Mouse (Mus musculus): ENCODE measurements at regions not wholly inside any gene's neighbourhood (a gene's known extent, or its start where the extent isn't known, plus 50 kb on each side); places are given as distances from the start of the nearest gene placed in this dataset.
A peak's percentile ranks its signal among the peaks of the same experiment; 100 is the strongest.

GRCm38 (mm10) chr15:42944610-42945009 lies 2810.4 kb downstream of the 9330182O14Rik start:
- no peak for TF ChIP-seq MAX (IDR thresholded peaks at IDR 0.05; ENCODE audit: low read depth)
- no peak for TF ChIP-seq E2F4 (IDR thresholded peaks at IDR 0.05; ENCODE audit: insufficient read depth)
- TF ChIP-seq REST (IDR thresholded peaks at IDR 0.05; ENCODE audit: insufficient read depth, insufficient read length), result no peak
- no peak for TF ChIP-seq POLR2A (IDR thresholded peaks at IDR 0.05; ENCODE audit: insufficient read length, low read depth)
- no peak for TF ChIP-seq POLR2AphosphoS2 (IDR thresholded peaks at IDR 0.05; ENCODE audit: insufficient read length, low read depth)
- TF ChIP-seq TCF3 (IDR thresholded peaks at IDR 0.05; ENCODE audit: insufficient read length, low read depth), result no peak
- no peak for TF ChIP-seq USF1 (IDR thresholded peaks at IDR 0.05; ENCODE audit: low read depth)
- TF ChIP-seq MYOG (IDR thresholded peaks at IDR 0.05; ENCODE audit: control insufficient read depth in 1 of 3, insufficient read depth in 1 of 3, insufficient read length in 2 of 3, low read depth in 2 of 3), result no peak
- no peak for TF ChIP-seq TCF12 (IDR thresholded peaks at IDR 0.05; ENCODE audit: insufficient read depth, poor library complexity, severe bottlenecking)
- TF ChIP-seq SRF (IDR thresholded peaks at IDR 0.05; ENCODE audit: control insufficient read depth, insufficient read length, low read depth), result no peak
- no peak for TF ChIP-seq CEBPB (IDR thresholded peaks at IDR 0.05; ENCODE audit: insufficient read depth, poor library complexity, severe bottlenecking)
- no peak for TF ChIP-seq MYOD1 (IDR thresholded peaks at IDR 0.05; ENCODE audit: control insufficient read depth in 1 of 3, insufficient read length in 2 of 3, low read depth in 2 of 3)

GRCm38 (mm10) chr15:42955167-42955566 lies 2821.0 kb downstream of the 9330182O14Rik start:
- H3K36me3 ChIP-seq (ENCODE audit: control insufficient read depth, insufficient read depth), result no peaks in the 10 kb centered on the region
- no peaks in the 10 kb centered on the region for H3K27me3 ChIP-seq (ENCODE audit: control insufficient read depth, insufficient read depth, insufficient read length)
- H3K79me2 ChIP-seq (ENCODE audit: control insufficient read depth, insufficient read depth), result no peaks in the 10 kb centered on the region
- H3ac ChIP-seq (ENCODE audit: control insufficient read depth, insufficient read length), result no peak overlapping the region
- no peak overlapping the region for H3K4me3 ChIP-seq
- H3K4me2 ChIP-seq (ENCODE audit: low read depth), result no peak overlapping the region
- TF ChIP-seq MYOD1 (IDR thresholded peaks at IDR 0.05; ENCODE audit: control insufficient read depth in 1 of 3, insufficient read length in 2 of 3, low read depth in 2 of 3), result no peak
- no peak for TF ChIP-seq POLR2AphosphoS2 (IDR thresholded peaks at IDR 0.05; ENCODE audit: insufficient read length, low read depth)
- TF ChIP-seq MAX (IDR thresholded peaks at IDR 0.05; ENCODE audit: low read depth), result no peak
- no peak for TF ChIP-seq CEBPB (IDR thresholded peaks at IDR 0.05; ENCODE audit: insufficient read depth, poor library complexity, severe bottlenecking)
- TF ChIP-seq USF1 (IDR thresholded peaks at IDR 0.05; ENCODE audit: low read depth), result no peak
- no peak for TF ChIP-seq TCF12 (IDR thresholded peaks at IDR 0.05; ENCODE audit: insufficient read depth, poor library complexity, severe bottlenecking)
- no peak for TF ChIP-seq REST (IDR thresholded peaks at IDR 0.05; ENCODE audit: insufficient read depth, insufficient read length)
- TF ChIP-seq POLR2A (IDR thresholded peaks at IDR 0.05; ENCODE audit: insufficient read length, low read depth), result no peak
- TF ChIP-seq TCF3 (IDR thresholded peaks at IDR 0.05; ENCODE audit: insufficient read length, low read depth), result no peak
- no peak for TF ChIP-seq E2F4 (IDR thresholded peaks at IDR 0.05; ENCODE audit: insufficient read depth)
- TF ChIP-seq SRF (IDR thresholded peaks at IDR 0.05; ENCODE audit: control insufficient read depth, insufficient read length, low read depth), result no peak
- no peak for TF ChIP-seq MYOG (IDR thresholded peaks at IDR 0.05; ENCODE audit: control insufficient read depth in 1 of 3, insufficient read depth in 1 of 3, insufficient read length in 2 of 3, low read depth in 2 of 3)

More at GRCm38 (mm10) chr15:42944610-42945009, 2810.4 kb downstream of the 9330182O14Rik start:
- Histone ChIP-seq H3K27me3 (ENCODE audit: control insufficient read depth, insufficient read depth, insufficient read length) (no peaks in the 10 kb centered on the region), H3K79me2 (ENCODE audit: control insufficient read depth, insufficient read depth) (no peaks in the 10 kb centered on the region), H3K4me3 (no peak overlapping the region), H3K36me3 (ENCODE audit: control insufficient read depth, insufficient read depth) (no peaks in the 10 kb centered on the region), H3K4me2 (ENCODE audit: low read depth) (no peak overlapping the region), H3ac (ENCODE audit: control insufficient read depth, insufficient read length) (no peak overlapping the region)

GRCm38 (mm10) chr15:42962747-42963338 lies 2828.7 kb downstream of the 9330182O14Rik start:
- Histone ChIP-seq H3K4me3 (no peak overlapping the region), H3K27me3 (ENCODE audit: control insufficient read depth, insufficient read depth, insufficient read length) (no peaks in the 10 kb centered on the region), H3ac (ENCODE audit: control insufficient read depth, insufficient read length) (no peak overlapping the region), H3K4me2 (ENCODE audit: low read depth) (peak overlapping the region; percentile 55), H3K36me3 (ENCODE audit: control insufficient read depth, insufficient read depth) (no peaks in the 10 kb centered on the region), H3K79me2 (ENCODE audit: control insufficient read depth, insufficient read depth) (no peaks in the 10 kb centered on the region)
- TF ChIP-seq SRF (IDR thresholded peaks at IDR 0.05; ENCODE audit: control insufficient read depth, insufficient read length, low read depth), result no peak
- no peak for TF ChIP-seq TCF12 (IDR thresholded peaks at IDR 0.05; ENCODE audit: insufficient read depth, poor library complexity, severe bottlenecking)
- TF ChIP-seq REST (IDR thresholded peaks at IDR 0.05; ENCODE audit: insufficient read depth, insufficient read length), result no peak
- no peak for TF ChIP-seq POLR2AphosphoS2 (IDR thresholded peaks at IDR 0.05; ENCODE audit: insufficient read length, low read depth)
- no peak for TF ChIP-seq TCF3 (IDR thresholded peaks at IDR 0.05; ENCODE audit: insufficient read length, low read depth)
- TF ChIP-seq MAX (IDR thresholded peaks at IDR 0.05; ENCODE audit: low read depth), result no peak

GRCm38 (mm10) chr15:42965314-42965713 lies 2831.1 kb downstream of the 9330182O14Rik start:
- Histone ChIP-seq H3K4me3 (no peak overlapping the region), H3K4me2 (ENCODE audit: low read depth) (no peak overlapping the region), H3K36me3 (ENCODE audit: control insufficient read depth, insufficient read depth) (no peaks in the 10 kb centered on the region), H3ac (ENCODE audit: control insufficient read depth, insufficient read length) (no peak overlapping the region), H3K27me3 (ENCODE audit: control insufficient read depth, insufficient read depth, insufficient read length) (no peaks in the 10 kb centered on the region), H3K79me2 (ENCODE audit: control insufficient read depth, insufficient read depth) (no peaks in the 10 kb centered on the region)
- no peak for TF ChIP-seq USF1 (IDR thresholded peaks at IDR 0.05; ENCODE audit: low read depth)
- TF ChIP-seq REST (IDR thresholded peaks at IDR 0.05; ENCODE audit: insufficient read depth, insufficient read length), result no peak
- no peak for TF ChIP-seq MAX (IDR thresholded peaks at IDR 0.05; ENCODE audit: low read depth)
- TF ChIP-seq TCF3 (IDR thresholded peaks at IDR 0.05; ENCODE audit: insufficient read length, low read depth), result no peak
- TF ChIP-seq E2F4 (IDR thresholded peaks at IDR 0.05; ENCODE audit: insufficient read depth), result no peak
- no peak for TF ChIP-seq TCF12 (IDR thresholded peaks at IDR 0.05; ENCODE audit: insufficient read depth, poor library complexity, severe bottlenecking)
- no peak for TF ChIP-seq POLR2AphosphoS2 (IDR thresholded peaks at IDR 0.05; ENCODE audit: insufficient read length, low read depth)
- no peak for TF ChIP-seq SRF (IDR thresholded peaks at IDR 0.05; ENCODE audit: control insufficient read depth, insufficient read length, low read depth)
- no peak for TF ChIP-seq MYOD1 (IDR thresholded peaks at IDR 0.05; ENCODE audit: control insufficient read depth in 1 of 3, insufficient read length in 2 of 3, low read depth in 2 of 3)
- no peak for TF ChIP-seq MYOG (IDR thresholded peaks at IDR 0.05; ENCODE audit: control insufficient read depth in 1 of 3, insufficient read depth in 1 of 3, insufficient read length in 2 of 3, low read depth in 2 of 3)

Data from myocyte (in vitro differentiated cells).